Mouse (Mus musculus): ENCODE results near the gene Trmo.
A peak's percentile ranks its signal among the peaks of the same experiment; 100 is the strongest.

Trmo gene

DNA sequence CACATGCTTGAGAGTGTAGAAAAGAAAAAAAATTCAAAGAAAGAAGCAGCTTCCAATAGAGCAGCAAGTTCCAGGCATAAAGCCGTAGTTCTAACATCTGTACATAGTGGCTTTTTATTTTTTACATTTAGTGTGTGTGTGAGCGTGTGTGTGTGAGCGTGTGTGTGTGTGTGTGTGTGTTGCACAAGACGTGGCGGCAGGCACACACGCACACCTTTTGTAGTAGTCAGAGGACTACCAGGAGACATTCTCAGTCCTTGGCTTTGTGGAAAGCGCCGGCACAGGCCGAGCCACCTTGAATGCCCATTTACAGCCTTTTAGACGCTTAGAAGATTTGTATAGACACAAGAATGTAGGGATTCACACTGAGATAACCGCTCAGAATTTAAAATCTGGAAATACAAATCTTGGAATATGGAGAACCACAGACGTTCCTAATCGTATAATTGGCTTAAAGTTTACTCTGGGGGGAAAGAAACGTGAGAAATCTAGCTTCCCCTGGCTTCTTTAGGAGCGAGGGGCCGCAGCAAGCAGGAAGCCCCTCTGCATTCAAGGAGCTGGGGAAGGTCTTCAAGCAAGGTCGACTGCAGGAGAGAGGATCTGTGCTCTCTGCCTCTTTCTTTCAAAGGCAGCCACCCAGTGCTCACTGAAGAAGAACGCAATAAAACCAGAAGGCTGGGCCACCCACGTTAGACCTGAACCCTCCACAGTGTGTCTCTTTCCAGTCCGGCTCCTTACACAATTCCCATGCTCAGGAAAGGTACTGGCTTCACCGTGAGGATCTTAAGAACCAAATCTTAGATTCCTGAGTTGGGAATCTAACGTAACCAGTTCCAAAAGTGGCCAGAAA, 47.2 kb downstream of the Trmo start:
- no peak for DNase-seq (ENCODE audit: low read depth, low spot score)

DNA sequence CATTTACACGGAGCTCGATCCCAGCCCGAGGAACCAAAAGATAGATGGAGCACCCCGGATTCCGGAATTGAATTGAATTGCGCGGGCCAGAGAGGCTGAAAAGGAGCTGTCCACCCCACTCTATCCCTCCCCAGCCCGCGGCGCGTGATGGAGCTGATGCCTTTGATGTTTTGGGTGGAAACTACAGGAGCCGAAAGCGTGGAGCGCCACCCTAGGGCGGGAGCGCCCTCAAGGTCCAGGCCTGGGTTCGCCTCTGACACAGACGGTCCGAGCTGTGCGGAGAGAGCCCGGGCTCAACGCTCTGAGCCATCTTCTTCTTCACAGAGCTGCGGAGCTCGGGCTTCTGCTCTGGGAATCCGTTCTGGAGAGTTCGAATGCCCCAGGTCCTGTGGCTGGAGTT, 49.7 kb downstream of the Trmo start:
- peak; percentile 56 for DNase-seq (ENCODE audit: low read depth, low spot score)

DNA sequence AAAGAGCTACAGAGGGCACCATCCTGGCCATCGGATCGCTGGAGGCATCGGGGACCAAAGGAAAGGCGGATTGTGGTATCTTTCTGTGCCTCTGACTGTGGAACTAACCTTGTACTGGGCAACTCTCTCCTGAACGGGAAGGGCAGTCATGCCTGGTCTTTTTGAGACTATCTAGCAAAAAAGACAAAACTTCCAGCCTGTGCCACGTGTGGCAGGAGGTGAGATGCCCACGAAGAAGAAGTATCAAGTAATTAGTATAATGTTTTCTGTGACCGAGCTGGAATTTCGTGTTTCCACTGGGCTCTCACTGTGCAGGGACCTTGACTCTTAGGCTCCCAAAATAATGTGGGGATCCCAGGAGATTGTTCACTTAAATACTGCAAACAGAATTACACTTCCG, 50.2 kb downstream of the Trmo start:
- no peak for DNase-seq (ENCODE audit: low read depth, low spot score)

DNA sequence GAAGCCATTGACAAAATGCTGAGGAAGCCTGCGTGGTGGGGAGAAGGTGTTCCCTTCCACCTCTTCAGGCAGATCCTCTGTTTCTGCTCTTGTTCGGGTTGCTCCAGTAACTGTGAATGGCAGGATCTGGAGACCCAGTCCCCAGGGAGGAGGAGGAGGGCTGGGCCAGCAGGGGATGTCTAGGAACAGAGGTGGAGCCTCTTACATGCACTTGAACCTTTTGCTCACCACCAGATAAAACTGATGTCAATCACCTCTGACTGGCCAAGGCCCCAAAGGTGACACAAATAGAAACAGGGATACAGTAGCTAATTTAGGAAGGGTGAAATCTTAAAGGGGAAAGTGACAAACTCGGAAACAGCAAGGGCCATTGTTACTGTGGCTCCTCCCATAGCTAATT, 51.2 kb downstream of the Trmo start:
- DNase-seq (ENCODE audit: low read depth, low spot score), result no peak

DNA sequence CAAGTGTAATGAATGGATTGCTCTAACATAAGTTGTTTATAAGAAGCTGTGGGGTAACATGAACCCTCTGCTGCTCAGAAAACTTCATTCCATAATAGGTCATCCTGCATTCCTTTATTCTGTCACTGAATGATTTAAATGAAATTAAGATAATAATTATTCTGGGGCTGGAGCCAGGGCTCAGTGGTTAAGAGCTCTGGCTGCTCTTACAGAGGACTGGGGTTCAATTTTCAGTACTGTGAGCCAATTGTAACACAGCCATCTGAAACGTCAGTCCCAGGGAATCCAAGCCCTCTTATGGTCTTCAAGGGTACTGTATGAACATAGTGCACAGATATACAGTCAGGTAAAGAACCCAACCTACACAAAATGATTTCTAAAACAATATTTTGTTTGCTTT, 53.4 kb downstream of the Trmo start:
- no peak for DNase-seq (ENCODE audit: low read depth, low spot score)

DNA sequence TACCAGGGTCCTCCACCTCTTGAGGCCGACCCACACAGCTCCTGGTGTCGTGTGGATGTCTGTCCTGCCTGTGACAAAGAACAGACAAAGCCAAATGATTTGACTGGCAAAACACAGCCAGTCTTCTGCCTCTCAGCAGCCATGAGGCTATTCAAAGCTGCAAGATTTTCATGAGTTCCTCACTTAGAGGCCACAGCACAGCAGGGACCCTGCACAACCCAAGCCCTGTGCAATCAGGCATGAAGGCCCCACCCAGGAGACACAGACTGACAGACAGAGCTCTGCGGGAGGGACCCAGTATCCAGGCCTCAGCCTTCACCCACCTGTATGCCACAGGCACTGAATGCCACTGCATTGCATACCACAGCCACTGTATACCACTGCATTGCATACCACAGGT, 60.3 kb downstream of the Trmo start:
- DNase-seq (ENCODE audit: low read depth, low spot score), result peak; percentile 18

Measured in ZHBTc4 (cell line).